Mouse (Mus musculus) thymus, postnatal 0 days (tissue): ENCODE results near the gene Rpl9. TPM values are rescaled to one million over a fixed set of nuclear protein-coding genes. Genes with fewer than 3 reads are reported as not detected.

Experiments used
- DNase-seq: peaks from one replicate; pipeline ENCODE4 v3.0.0-alpha.2; 2015; ENCODE audit warnings: low spot score
- polyA plus RNA-seq: library from polyadenylated mRNA; unstranded; fragments of >200 nt; fragmentation: Nextera tagmentation; extraction: Ambion mirVana; gene quantifications from 2 replicates; pipeline ENCODE4 v1.2.1, GENCODE M21; 2015

Rpl9 gene
- polyA plus RNA-seq, 1 experiment from 2014 or later, result 1,379 TPM

DNA sequence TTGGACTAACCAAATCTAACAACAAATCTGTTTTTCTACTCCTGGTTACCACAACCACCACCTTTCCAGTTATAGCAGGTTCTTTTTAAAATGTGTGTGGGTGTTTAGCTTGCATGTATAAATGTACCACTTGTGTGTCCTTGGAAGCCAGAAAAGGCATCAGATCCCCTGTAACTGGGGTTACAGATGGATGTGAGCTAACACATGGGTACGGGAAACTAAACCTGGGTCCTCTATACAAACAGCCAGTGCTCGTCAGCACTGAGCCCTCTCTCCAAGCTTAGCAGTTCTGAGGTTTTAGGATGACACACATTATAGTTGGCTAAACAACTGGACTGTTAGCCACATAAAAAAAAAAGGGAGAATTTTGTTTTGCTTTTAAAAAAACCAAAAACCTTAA is 5.5 kb downstream of the Rpl9 start:
- no peak for DNase-seq

DNA sequence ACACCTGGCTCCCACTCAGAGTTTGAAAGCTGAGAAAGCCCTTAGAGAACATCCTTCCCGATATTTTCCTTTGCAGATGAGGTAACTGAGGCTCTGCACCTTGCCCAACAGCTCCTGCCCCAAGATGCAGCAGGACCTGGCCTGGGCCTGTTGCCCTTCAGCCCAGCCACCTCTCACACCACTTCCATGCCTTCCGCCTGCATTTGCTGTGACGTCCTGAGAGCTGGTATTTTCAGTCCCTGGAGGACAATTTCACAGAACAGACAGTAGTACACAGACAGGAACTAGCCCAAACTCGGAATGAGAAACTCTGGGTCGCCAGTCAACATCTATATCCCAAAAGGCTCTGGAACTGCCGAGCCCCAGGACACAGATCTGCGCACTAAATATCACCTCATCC is 16.5 kb downstream of the Rpl9 start:
- no peak for DNase-seq

GRCm38 (mm10) chr5:65371551-65371950 is 19.7 kb downstream of the Rpl9 start:
- no peak for DNase-seq

DNA sequence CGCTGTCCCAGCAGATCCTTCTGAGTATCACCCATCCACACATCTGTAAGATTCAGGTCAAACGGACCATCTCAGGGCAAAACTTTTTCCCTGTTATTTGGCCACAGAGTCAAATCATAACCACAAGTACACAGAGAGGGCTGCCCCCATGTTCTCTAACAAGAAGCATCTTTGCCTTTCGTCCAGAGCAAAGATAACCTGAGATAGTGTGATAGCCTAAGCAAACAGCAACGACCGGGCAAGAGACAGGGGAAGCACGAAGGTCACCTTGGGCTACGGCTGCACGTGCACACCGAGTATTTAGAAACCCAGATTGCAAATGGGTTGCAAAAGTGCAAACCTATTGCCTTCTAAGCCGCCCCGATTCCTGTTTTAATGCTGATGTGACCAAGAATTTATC is 23.4 kb downstream of the Rpl9 start:
- DNase-seq, result no peak

DNA sequence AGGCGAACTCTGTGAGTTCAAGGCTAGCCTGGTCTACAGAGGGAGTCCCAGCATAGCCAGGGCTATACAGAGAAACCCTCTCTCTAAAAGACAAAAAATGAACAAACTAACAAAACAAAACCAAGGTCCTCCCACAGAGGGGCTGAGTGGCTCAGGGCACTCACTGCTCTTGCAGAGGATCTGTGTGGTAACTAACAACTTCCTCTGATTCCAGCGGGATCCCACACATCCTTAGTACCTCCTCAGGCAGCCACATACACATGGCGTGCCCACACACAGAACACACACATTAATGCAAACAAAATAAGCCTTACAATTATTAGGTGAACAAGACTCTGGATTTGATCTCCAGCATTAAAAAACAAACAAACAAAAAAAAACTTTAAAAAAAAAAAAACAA is 33.5 kb downstream of the Rpl9 start:
- no peak for DNase-seq

- no peak for DNase-seq
Observed at GRCm38 (mm10) chr5:65356851-65357250, 34.4 kb downstream of the Rpl9 start.

GRCm38 (mm10) chr5:65354985-65355384 is 36.3 kb downstream of the Rpl9 start:
- DNase-seq, result no peak

DNA sequence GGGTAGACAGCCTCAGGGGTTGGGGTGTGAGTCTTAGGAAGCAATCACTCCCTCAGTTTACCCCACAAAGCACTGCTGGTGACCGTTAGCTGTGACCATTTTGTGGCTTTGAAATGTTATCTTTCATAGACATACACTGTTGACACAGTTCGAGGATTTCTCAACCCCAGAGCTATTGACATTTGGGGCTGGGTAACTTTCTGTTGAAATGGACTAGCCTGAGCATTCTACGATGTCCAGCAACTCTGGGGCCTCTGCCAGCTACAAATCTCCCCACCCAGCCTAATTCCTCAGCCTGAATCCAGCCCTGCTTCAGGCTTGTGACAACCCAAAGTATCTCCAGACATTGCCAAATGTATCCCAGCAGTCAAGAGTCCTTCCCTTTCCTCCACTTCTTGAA is 37.1 kb downstream of the Rpl9 start:
- no peak for DNase-seq

- no peak for DNase-seq
Observed at GRCm38 (mm10) chr5:65350508-65350907, 40.7 kb downstream of the Rpl9 start.

DNA sequence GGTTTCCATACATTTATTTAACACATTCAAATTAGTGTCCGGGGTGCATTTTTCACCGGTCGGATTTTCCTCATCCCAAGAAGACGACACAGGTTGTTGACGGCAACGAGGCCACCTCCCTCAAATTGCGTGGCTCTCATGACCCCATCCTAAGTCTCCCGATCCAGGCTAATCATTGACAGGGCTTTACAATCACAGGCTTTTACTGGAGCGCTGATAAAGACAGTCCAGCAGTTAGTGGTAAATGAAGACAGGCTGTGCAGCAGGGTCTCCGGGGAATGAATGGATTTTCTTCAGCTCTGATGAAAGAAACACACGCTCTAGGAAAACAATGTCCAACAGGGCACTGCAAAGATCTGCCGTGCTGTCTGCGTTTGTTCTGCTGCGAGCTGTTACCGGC is 43.1 kb downstream of the Rpl9 start, which contains the start of gene Klb:
Gene Klb (plus strand): TSS at position 147 of the 400 bp plus-strand sequence.
- DNase-seq, result no peak

GRCm38 (mm10) chr5:65340167-65340566 is 51.1 kb downstream of the Rpl9 start:
- DNase-seq, result no peak

GRCm38 (mm10) chr5:65338394-65338793 is 52.9 kb downstream of the Rpl9 start:
- peak; percentile 29 for DNase-seq

Other genes with a start within 250 kb of the Rpl9 start
- gene Wdr19, start 191.7 kb downstream of the Rpl9 start, polyA plus RNA-seq, result 2.9 and 3.1 TPM in 2 replicates
- gene Rfc1, start 55.8 kb downstream of the Rpl9 start, polyA plus RNA-seq, result 106 and 119 TPM in 2 replicates
- gene Klb, start 43.1 kb downstream of the Rpl9 start, polyA plus RNA-seq, result 0.13 TPM in 1 of 2 replicates, not detected in the other
- 69.5 and 74.3 TPM in 2 replicates for gene Lias, start 53 bp upstream of the Rpl9 start, polyA plus RNA-seq
- 57.7 and 58.2 TPM in 2 replicates for gene Ugdh, start 44.5 kb upstream of the Rpl9 start, polyA plus RNA-seq
- 0.72 and 1.3 TPM in 2 replicates for gene Gm43552, start 101.4 kb upstream of the Rpl9 start, polyA plus RNA-seq
- 218 and 226 TPM in 2 replicates for gene Smim14, start 145.7 kb upstream of the Rpl9 start, polyA plus RNA-seq
- gene Ube2k, start 145.8 kb upstream of the Rpl9 start, polyA plus RNA-seq, result 157 and 164 TPM in 2 replicates